Mouse (Mus musculus): ENCODE measurements at regions not wholly inside any gene's neighbourhood (a gene's known extent, or its start where the extent isn't known, plus 50 kb on each side); places are given as distances from the start of the nearest gene placed in this dataset.

GRCm38 (mm10) chr3:34893381-34893780 lies 243.2 kb downstream of the Sox2 start:
- H3K27ac ChIP-seq = no peak overlapping the region
- H3K4me1 ChIP-seq = no peaks in the 10 kb centered on the region
- 85% methylated on average over 5 of the region's 5 CpGs for WGBS
- H3K9me3 ChIP-seq = peaks cover 18% of the 10 kb centered on the region
- no peak overlapping the region for H3K4me2 ChIP-seq
- no peak for ATAC-seq (ENCODE audit: insufficient number of reproducible peaks, insufficient read depth, low FRiP score, low TSS enrichment, low read depth)
- H3K27me3 ChIP-seq = no peaks in the 10 kb centered on the region
- H3K36me3 ChIP-seq = no peaks in the 10 kb centered on the region
- no peak overlapping the region for H3K9ac ChIP-seq
- H3K4me3 ChIP-seq = no peak overlapping the region

GRCm38 (mm10) chr3:34903106-34903505 lies 252.9 kb downstream of the Sox2 start:
- no peak for ATAC-seq (ENCODE audit: insufficient number of reproducible peaks, insufficient read depth, low FRiP score, low TSS enrichment, low read depth)
- 0 out of 2 replicates have a peak, but pooled peaks cover 7% of the 10 kb centered on the region for H3K4me1 ChIP-seq

GRCm38 (mm10) chr3:34908489-34908888 lies 258.3 kb downstream of the Sox2 start:
- H3K36me3 ChIP-seq = no peaks in the 10 kb centered on the region
- peaks cover 4% of the 10 kb centered on the region; the same call in 1 of the 2 replicates for H3K27me3 ChIP-seq
- no peak for ATAC-seq (ENCODE audit: insufficient number of reproducible peaks, insufficient read depth, low FRiP score, low TSS enrichment, low read depth)
- no peak overlapping the region for H3K4me2 ChIP-seq
- no peak overlapping the region for H3K4me3 ChIP-seq
- H3K4me1 ChIP-seq = 0 out of 2 replicates have a peak, but pooled peaks cover 3% of the 10 kb centered on the region
- H3K9ac ChIP-seq = no peak overlapping the region
- no peaks in the 10 kb centered on the region; the same call in 1 of the 2 replicates for H3K9me3 ChIP-seq
- peak overlapping the region; percentile 55 for H3K27ac ChIP-seq
- WGBS = 85% methylated on average over 5 of the region's 5 CpGs

More at GRCm38 (mm10) chr3:34903106-34903505, 252.9 kb downstream of the Sox2 start:
- Histone ChIP-seq H3K36me3 (no peaks in the 10 kb centered on the region), H3K9me3 (no peaks in the 10 kb centered on the region), H3K27me3 (peaks cover 19% of the 10 kb centered on the region), H3K4me3 (no peak overlapping the region), H3K27ac (no peak overlapping the region), H3K9ac (no peak overlapping the region), H3K4me2 (no peak overlapping the region)
- 81% methylated on average over 8 of the region's 8 CpGs for WGBS

GRCm38 (mm10) chr3:34909350-34909749 lies 259.1 kb downstream of the Sox2 start:
- Histone ChIP-seq H3K36me3 (no peaks in the 10 kb centered on the region), H3K9ac (no peak overlapping the region), H3K9me3 (no peaks in the 10 kb centered on the region; the same call in 1 of the 2 replicates), H3K4me1 (0 out of 2 replicates have a peak, but pooled peaks cover 3% of the 10 kb centered on the region), H3K4me2 (no peak overlapping the region), H3K27ac (peak overlapping the region; percentile 55), H3K27me3 (no peaks in the 10 kb centered on the region), H3K4me3 (no peak overlapping the region)
- ATAC-seq (ENCODE audit: insufficient number of reproducible peaks, insufficient read depth, low FRiP score, low TSS enrichment, low read depth) = no peak; the same call in 1 of the 2 replicates
- 50% methylated on average over 3 of the region's 3 CpGs for WGBS

- Histone ChIP-seq H3K27ac (no peak overlapping the region), H3K9ac (no peak overlapping the region), H3K4me1 (no peaks in the 10 kb centered on the region), H3K4me3 (no peak overlapping the region), H3K27me3 (no peaks in the 10 kb centered on the region), H3K4me2 (no peak overlapping the region), H3K9me3 (no peaks in the 10 kb centered on the region), H3K36me3 (no peaks in the 10 kb centered on the region)
- WGBS = 25% methylated on average over 6 of the region's 6 CpGs
- ATAC-seq (ENCODE audit: insufficient number of reproducible peaks, insufficient read depth, low FRiP score, low TSS enrichment, low read depth) = peak; percentile 71; the same call in 1 of the 2 replicates
Observed at GRCm38 (mm10) chr3:34918326-34918932, 268.2 kb downstream of the Sox2 start.

- no peak for ATAC-seq (ENCODE audit: insufficient number of reproducible peaks, insufficient read depth, low FRiP score, low TSS enrichment, low read depth)
- no peaks in the 10 kb centered on the region for H3K27me3 ChIP-seq
- H3K9ac ChIP-seq = no peak overlapping the region
- H3K9me3 ChIP-seq = no peaks in the 10 kb centered on the region
- no peak overlapping the region for H3K4me2 ChIP-seq
- 73% methylated on average over 5 of the region's 5 CpGs for WGBS
- no peaks in the 10 kb centered on the region for H3K4me1 ChIP-seq
- no peak overlapping the region for H3K27ac ChIP-seq
- no peaks in the 10 kb centered on the region for H3K36me3 ChIP-seq
- H3K4me3 ChIP-seq = no peak overlapping the region
Observed at GRCm38 (mm10) chr3:34920497-34920896, 270.3 kb downstream of the Sox2 start.

- H3K4me2 ChIP-seq = no peak overlapping the region
- no peaks in the 10 kb centered on the region for H3K27me3 ChIP-seq
- no peaks in the 10 kb centered on the region for H3K36me3 ChIP-seq
- no peaks in the 10 kb centered on the region for H3K9me3 ChIP-seq
- no peak overlapping the region for H3K27ac ChIP-seq
- no peak overlapping the region for H3K4me3 ChIP-seq
- no peak for ATAC-seq (ENCODE audit: insufficient number of reproducible peaks, insufficient read depth, low FRiP score, low TSS enrichment, low read depth)
- H3K4me1 ChIP-seq = no peaks in the 10 kb centered on the region
- no peak overlapping the region for H3K9ac ChIP-seq
- WGBS = 46% methylated on average over 3 of the region's 3 CpGs
Observed at GRCm38 (mm10) chr3:34949867-34950266, 299.7 kb downstream of the Sox2 start.

GRCm38 (mm10) chr3:34956183-34956582 lies 306.0 kb downstream of the Sox2 start:
- Histone ChIP-seq H3K4me1 (no peaks in the 10 kb centered on the region), H3K4me3 (no peak overlapping the region), H3K4me2 (no peak overlapping the region), H3K27me3 (no peaks in the 10 kb centered on the region), H3K9me3 (no peaks in the 10 kb centered on the region), H3K27ac (no peak overlapping the region), H3K9ac (no peak overlapping the region), H3K36me3 (no peaks in the 10 kb centered on the region)
- 45% methylated on average over 4 of the region's 4 CpGs for WGBS
- ATAC-seq (ENCODE audit: insufficient number of reproducible peaks, insufficient read depth, low FRiP score, low TSS enrichment, low read depth) = no peak

GRCm38 (mm10) chr3:34959044-34959521 lies 308.9 kb downstream of the Sox2 start:
- H3K4me2 ChIP-seq = no peak overlapping the region
- no peak overlapping the region for H3K9ac ChIP-seq
- no peaks in the 10 kb centered on the region for H3K4me1 ChIP-seq
- no peak overlapping the region for H3K4me3 ChIP-seq
- no peaks in the 10 kb centered on the region for H3K27me3 ChIP-seq
- no peaks in the 10 kb centered on the region for H3K9me3 ChIP-seq
- H3K36me3 ChIP-seq = no peaks in the 10 kb centered on the region
- H3K27ac ChIP-seq = no peak overlapping the region
- no peak for ATAC-seq (ENCODE audit: insufficient number of reproducible peaks, insufficient read depth, low FRiP score, low TSS enrichment, low read depth)
- 81% methylated on average over 19 of the region's 19 CpGs for WGBS

GRCm38 (mm10) chr3:34966442-34966841 lies 316.2 kb downstream of the Sox2 start:
- Histone ChIP-seq H3K27ac (no peak overlapping the region), H3K4me1 (peaks cover 7% of the 10 kb centered on the region; the same call in 1 of the 2 replicates), H3K4me2 (no peak overlapping the region), H3K4me3 (no peak overlapping the region), H3K9ac (no peak overlapping the region), H3K9me3 (no peaks in the 10 kb centered on the region), H3K36me3 (no peaks in the 10 kb centered on the region), H3K27me3 (no peaks in the 10 kb centered on the region)
- WGBS = 37% methylated on average over 6 of the region's 6 CpGs
- no peak for ATAC-seq (ENCODE audit: insufficient number of reproducible peaks, insufficient read depth, low FRiP score, low TSS enrichment, low read depth)

GRCm38 (mm10) chr3:34967911-34968310 lies 317.7 kb downstream of the Sox2 start:
- peaks cover 7% of the 10 kb centered on the region; the same call in 1 of the 2 replicates for H3K4me1 ChIP-seq
- no peaks in the 10 kb centered on the region for H3K9me3 ChIP-seq
- H3K4me3 ChIP-seq = no peak overlapping the region
- H3K27me3 ChIP-seq = no peaks in the 10 kb centered on the region
- ATAC-seq (ENCODE audit: insufficient number of reproducible peaks, insufficient read depth, low FRiP score, low TSS enrichment, low read depth) = no peak
- H3K27ac ChIP-seq = no peak overlapping the region
- H3K4me2 ChIP-seq = no peak overlapping the region
- H3K36me3 ChIP-seq = no peaks in the 10 kb centered on the region
- no peak overlapping the region for H3K9ac ChIP-seq
- 75% methylated on average over 2 of the region's 2 CpGs for WGBS

- Histone ChIP-seq H3K4me3 (no peak overlapping the region), H3K36me3 (no peaks in the 10 kb centered on the region), H3K4me1 (peaks cover 1% of the 10 kb centered on the region; the same call in 1 of the 2 replicates), H3K9ac (no peak overlapping the region), H3K27ac (no peak overlapping the region), H3K27me3 (no peaks in the 10 kb centered on the region), H3K4me2 (no peak overlapping the region), H3K9me3 (no peaks in the 10 kb centered on the region)
- 88% methylated on average over 4 of the region's 4 CpGs for WGBS
- ATAC-seq (ENCODE audit: insufficient number of reproducible peaks, insufficient read depth, low FRiP score, low TSS enrichment, low read depth) = no peak
Observed at GRCm38 (mm10) chr3:34971536-34971935, 321.3 kb downstream of the Sox2 start.
